Mouse (Mus musculus) MEL (cell line): ENCODE measurements around the gene Smc1b. TPM values are rescaled to one million over a fixed set of nuclear protein-coding genes. Genes with fewer than 3 reads are reported as not detected.

Experiments used
- DNase-seq: peaks from one replicate; pipeline ENCODE4 v3.0.0; 2011; ENCODE audit warnings: low read depth, low spot score
- H3K27ac ChIP-seq: 2 replicates; pipeline ENCODE4 v1.5.1; 2012; ENCODE audit warnings: low read depth, mild to moderate bottlenecking, control low read depth, low read length, moderate library complexity; ENCODE audit not compliant: control insufficient read depth
- H3K27me3 ChIP-seq, 2 experiments: fragments of 150-350 bp in 1 of 2; sonication (generic) in 1 of 2; 2 replicates each; pipeline ENCODE4 v1.6.1; 2012; ENCODE audit warnings: low read length in 2 of 2, mild to moderate bottlenecking in 2 of 2, improper control_type of control experiment in 1 of 2, moderate library complexity in 1 of 2; ENCODE audit not compliant: insufficient read depth in 2 of 2, control insufficient read depth in 1 of 2
- H3K36me3 ChIP-seq, 2 experiments: 2 replicates each; pipeline ENCODE4 v1.6.1; 2012 to 2014; ENCODE audit warnings: low read length in 2 of 2, improper control_type of control experiment in 1 of 2, inconsistent platforms in 1 of 2, mild to moderate bottlenecking in 1 of 2; ENCODE audit not compliant: insufficient read depth in 2 of 2, control insufficient read depth in 1 of 2
- H3K4me1 ChIP-seq, 2 experiments: fragments of 150-350 bp in 1 of 2; sonication (generic) in 1 of 2; 2 replicates each; pipeline ENCODE4 v1.6.1; 2012; ENCODE audit warnings: low read length in 2 of 2, improper control_type of control experiment in 1 of 2, mild to moderate bottlenecking in 1 of 2; ENCODE audit not compliant: insufficient read depth in 2 of 2, control insufficient read depth in 1 of 2
- H3K4me3 ChIP-seq, 2 experiments: fragments of 150-350 bp in 1 of 2; sonication (generic) in 1 of 2; 2 replicates each; pipeline ENCODE4 v1.5.1; 2012; ENCODE audit warnings: low read depth in 2 of 2, low read length in 2 of 2, mild to moderate bottlenecking in 2 of 2, moderate library complexity in 2 of 2, control low read depth in 1 of 2, improper control_type of control experiment in 1 of 2; ENCODE audit not compliant: control insufficient read depth in 1 of 2, insufficient read depth in 1 of 2
- H3K79me2 ChIP-seq: 2 replicates; pipeline ENCODE4 v1.6.1; 2012; ENCODE audit warnings: mild to moderate bottlenecking, low read length, moderate library complexity; ENCODE audit not compliant: control insufficient read depth, poor library complexity, insufficient read depth
- H3K9ac ChIP-seq: 2 replicates; pipeline ENCODE4 v1.6.1; 2012; ENCODE audit warnings: low read depth, mild to moderate bottlenecking, control low read depth, low read length, moderate library complexity; ENCODE audit not compliant: control insufficient read depth, poor library complexity, severe bottlenecking
- H3K9me3 ChIP-seq: fragments of 150-350 bp; sonication (generic); replicated peaks from 2 replicates; pipeline ENCODE4 v1.6.1; 2012; ENCODE audit warnings: mild to moderate bottlenecking, low read length, improper control_type of control experiment, moderate library complexity; ENCODE audit not compliant: insufficient read depth
- CHD2 ChIP-seq: IDR thresholded peaks from 2 replicates; pipeline ENCODE4 v1.6.1; 2011; ENCODE audit warnings: low read length, improper control_type of control experiment
- CTCF ChIP-seq, 3 experiments: IDR thresholded peaks in 2 of 3; conservative IDR thresholded peaks in 1 of 3; 2 replicates each; pipeline ENCODE4 v1.5.1; 2011 to 2012; ENCODE audit warnings: low read length in 3 of 3, low read depth in 2 of 3, mild to moderate bottlenecking in 2 of 3, improper control_type of control experiment in 1 of 3, inconsistent platforms in 1 of 3, mixed read lengths in 1 of 3, moderate library complexity in 1 of 3; ENCODE audit not compliant: control insufficient read depth in 1 of 3, insufficient read depth in 1 of 3, poor library complexity in 1 of 3, severe bottlenecking in 1 of 3
- EP300 ChIP-seq, 2 experiments: IDR thresholded peaks; 2 replicates each; pipeline ENCODE4 v1.6.1; 2011; ENCODE audit warnings: improper control_type of control experiment in 2 of 2, low read length in 2 of 2, low read depth in 1 of 2, mild to moderate bottlenecking in 1 of 2
- GABPA ChIP-seq: IDR thresholded peaks from 2 replicates; pipeline ENCODE4 v1.6.1; 2012; ENCODE audit warnings: low read depth, mild to moderate bottlenecking, inconsistent platforms, low read length, improper control_type of control experiment, moderate library complexity
- GATA1 ChIP-seq: IDR thresholded peaks from 2 replicates; pipeline ENCODE4 v1.6.1; 2011; ENCODE audit warnings: low read depth, low read length, improper control_type of control experiment
- HCFC1 ChIP-seq: IDR thresholded peaks from 2 replicates; pipeline ENCODE4 v1.6.1; 2012; ENCODE audit warnings: low read depth, mild to moderate bottlenecking, inconsistent platforms, low read length, improper control_type of control experiment, moderate library complexity
- JUND ChIP-seq: IDR thresholded peaks from 2 replicates; pipeline ENCODE4 v1.6.1; 2011; ENCODE audit warnings: low read depth, mild to moderate bottlenecking, improper control_type of control experiment, low read length
- KAT2A ChIP-seq: conservative IDR thresholded peaks from 2 replicates; pipeline ENCODE4 v1.6.1; 2012; ENCODE audit warnings: low read depth, low read length, improper control_type of control experiment, inconsistent platforms
- MAZ ChIP-seq: IDR thresholded peaks from 2 replicates; pipeline ENCODE4 v1.6.1; 2012; ENCODE audit warnings: low read depth, mild to moderate bottlenecking, inconsistent platforms, low read length, improper control_type of control experiment
- MEF2A ChIP-seq: IDR thresholded peaks from 2 replicates; pipeline ENCODE4 v1.6.1; 2014; ENCODE audit warnings: low read depth, mild to moderate bottlenecking, inconsistent platforms, low read length, improper control_type of control experiment; ENCODE audit not compliant: poor library complexity, insufficient replicate concordance, severe bottlenecking; ENCODE audit errors: extremely low read depth
- MYB ChIP-seq: IDR thresholded peaks from 2 replicates; pipeline ENCODE4 v1.6.1; 2011; ENCODE audit warnings: mild to moderate bottlenecking, low read depth, low read length, improper control_type of control experiment
- NRF1 ChIP-seq: IDR thresholded peaks from 2 replicates; pipeline ENCODE4 v1.6.1; 2014; ENCODE audit warnings: low read depth, mild to moderate bottlenecking, inconsistent platforms, low read length, improper control_type of control experiment, moderate library complexity; ENCODE audit not compliant: poor library complexity, insufficient read depth, severe bottlenecking
- POLR2A ChIP-seq, 2 experiments: IDR thresholded peaks; 2 replicates each; pipeline ENCODE4 v1.6.1; 2011 to 2012; ENCODE audit warnings: low read length in 2 of 2, mild to moderate bottlenecking in 2 of 2, control low read depth in 1 of 2, improper control_type of control experiment in 1 of 2, low read depth in 1 of 2, moderate library complexity in 1 of 2; ENCODE audit not compliant: control insufficient read depth in 1 of 2, insufficient read depth in 1 of 2, poor library complexity in 1 of 2
- RAD21 ChIP-seq: IDR thresholded peaks from 2 replicates; pipeline ENCODE4 v1.6.1; 2011; ENCODE audit warnings: mild to moderate bottlenecking, low read depth, low read length, improper control_type of control experiment
- SMC3 ChIP-seq: IDR thresholded peaks from 2 replicates; pipeline ENCODE4 v1.6.1; 2011; ENCODE audit warnings: low read depth, low read length, improper control_type of control experiment
- TBP ChIP-seq: IDR thresholded peaks from 2 replicates; pipeline ENCODE4 v1.8.0; 2011; ENCODE audit warnings: low read depth, low read length, improper control_type of control experiment
- UBTF ChIP-seq: IDR thresholded peaks from 2 replicates; pipeline ENCODE4 v1.6.1; 2012; ENCODE audit warnings: low read depth, mild to moderate bottlenecking, inconsistent platforms, low read length, improper control_type of control experiment, moderate library complexity, borderline replicate concordance; ENCODE audit not compliant: insufficient read depth
- USF2 ChIP-seq, 2 experiments: IDR thresholded peaks; 2 replicates each; pipeline ENCODE4 v1.6.1; 2011 to 2012; ENCODE audit warnings: improper control_type of control experiment in 2 of 2, low read length in 2 of 2, borderline replicate concordance in 1 of 2, inconsistent platforms in 1 of 2, low read depth in 1 of 2, mild to moderate bottlenecking in 1 of 2; ENCODE audit not compliant: insufficient read depth in 1 of 2
- polyA plus RNA-seq, 2 experiments: library from polyadenylated mRNA; stranded (reverse) in 1 of 2; unstranded in 1 of 2; fragments of >175 nt in 1 of 2; fragments of >200 nt in 1 of 2; gene quantifications; 2 replicates each; pipeline versions ENCODE4 v1.2.1 to v1.2.4; 2012; ENCODE audit warnings: low replicate concordance in 2 of 2, low read depth in 1 of 2; ENCODE audit not compliant: insufficient read length in 2 of 2, insufficient read depth in 1 of 2, missing spikeins in 1 of 2
- total RNA-seq: library from RNA; depleted of rRNA; stranded (reverse); fragments of 300-350 nt; gene quantifications from 2 replicates; pipeline ENCODE4 v1.2.3, GENCODE M21; 2012

Gene Smc1b
- total and polyA plus RNA-seq, 3 experiments: not detected

- H3K4me1 ChIP-seq: no peaks in the 10 kb centered on the region
- H3K79me2 ChIP-seq: no peaks in the 10 kb centered on the region
- H3K9ac ChIP-seq: no peak overlapping the region
- no peaks in the 10 kb centered on the region for H3K9me3 ChIP-seq
- H3K27me3 ChIP-seq: no peaks in the 10 kb centered on the region
- no peak overlapping the region for H3K27ac ChIP-seq
- peak; percentile 15 for DNase-seq
- H3K4me3 ChIP-seq: no peak overlapping the region
- TF ChIP-seq EP300 (IDR thresholded peaks at IDR 0.05; ENCODE audit: low read depth in 1 of 2, low read length in 2 of 2) (no peak), POLR2A (IDR thresholded peaks at IDR 0.05; ENCODE audit: control insufficient read depth in 1 of 2, insufficient read depth in 1 of 2, low read depth in 1 of 2, low read length in 2 of 2, poor library complexity in 1 of 2) (no peak), SMC3 (peak; percentile 38), JUND (no peak), GATA1 (no peak), MYB (no peak), RAD21 (peak; percentile 29), MEF2A (no peak), CTCF (IDR thresholded peaks at IDR 0.05 in 2 of 3, conservative IDR thresholded peaks at IDR 0.05 in 1 of 3; ENCODE audit: control insufficient read depth in 1 of 3, insufficient read depth in 1 of 3, low read depth in 2 of 3, low read length in 3 of 3, poor library complexity in 1 of 3, severe bottlenecking in 1 of 3) (peak; percentile 52 to 74 (median 66)), UBTF (no peak), HCFC1 (no peak), NRF1 (no peak), USF2 (IDR thresholded peaks at IDR 0.05; ENCODE audit: borderline replicate concordance in 1 of 2, insufficient read depth in 1 of 2, low read depth in 1 of 2, low read length in 2 of 2) (no peak), TBP (no peak), CHD2 (no peak), KAT2A (no peak), GABPA (no peak), MAZ (no peak)
- no peaks in the 10 kb centered on the region for H3K36me3 ChIP-seq
These were observed 19.7 kb upstream of the Smc1b start for GRCm38 (mm10) chr15:85151433-85151918.

- Histone ChIP-seq H3K27ac (no peak overlapping the region), H3K9ac (no peak overlapping the region), H3K36me3 (no peaks in the 10 kb centered on the region), H3K9me3 (no peaks in the 10 kb centered on the region), H3K27me3 (no peaks in the 10 kb centered on the region), H3K79me2 (no peaks in the 10 kb centered on the region), H3K4me1 (no peaks in the 10 kb centered on the region), H3K4me3 (no peak overlapping the region)
- TF ChIP-seq JUND (no peak), UBTF (no peak), EP300 (IDR thresholded peaks at IDR 0.05; ENCODE audit: low read depth in 1 of 2, low read length in 2 of 2) (no peak), POLR2A (IDR thresholded peaks at IDR 0.05; ENCODE audit: control insufficient read depth in 1 of 2, insufficient read depth in 1 of 2, low read depth in 1 of 2, low read length in 2 of 2, poor library complexity in 1 of 2) (no peak), MAZ (no peak)
- no peak for DNase-seq
These were observed 12.5 kb upstream of the Smc1b start for GRCm38 (mm10) chr15:85144249-85144648.
